Mouse (Mus musculus) CH12.LX (cell line): ENCODE results near the gene Notch1. TPM values are rescaled to one million over a fixed set of nuclear protein-coding genes. Genes with fewer than 3 reads are reported as not detected.

Experiments
- DNase-seq: peaks from one replicate; pipeline ENCODE4 v3.0.0-alpha.2; 2013; ENCODE audit errors: extremely low read depth
- H3K27ac ChIP-seq: 2 replicates; pipeline ENCODE4 v1.5.1; 2012; ENCODE audit warnings: low read depth, mild to moderate bottlenecking, control low read depth, moderate library complexity; ENCODE audit not compliant: insufficient read depth
- H3K27me3 ChIP-seq: replicated peaks from 2 replicates; pipeline ENCODE3; 2012; ENCODE audit warnings: inconsistent platforms
- H3K36me3 ChIP-seq, 2 experiments: replicated peaks in 1 of 2; 2 replicates each; pipeline versions ENCODE3 to v1.6.1; 2012; ENCODE audit warnings: inconsistent platforms in 1 of 2, low read length in 1 of 2, mild to moderate bottlenecking in 1 of 2, mixed read lengths in 1 of 2, moderate library complexity in 1 of 2; ENCODE audit not compliant: control insufficient read depth in 1 of 2, insufficient read depth in 1 of 2
- H3K4me1 ChIP-seq, 2 experiments: 2 replicates each; pipeline ENCODE4 v1.6.1; 2012; ENCODE audit warnings: inconsistent platforms in 1 of 2, moderate library complexity in 1 of 2; ENCODE audit not compliant: insufficient read depth in 2 of 2, control insufficient read depth in 1 of 2
- H3K4me2 ChIP-seq: 2 replicates; pipeline ENCODE4 v1.6.1; 2012; ENCODE audit warnings: low read depth, mild to moderate bottlenecking, control low read depth; ENCODE audit not compliant: poor library complexity, insufficient read depth, severe bottlenecking
- H3K4me3 ChIP-seq, 3 experiments: fragments of 150-350 bp in 1 of 3; sonication (generic) in 1 of 3; replicated peaks in 1 of 3; 2 replicates each; pipeline versions ENCODE3 to v1.5.1; 2011 to 2012; ENCODE audit warnings: low read depth in 2 of 3, low read length in 2 of 3, mild to moderate bottlenecking in 2 of 3, moderate library complexity in 2 of 3, control low read depth in 1 of 3, improper control_type of control experiment in 1 of 3, inconsistent platforms in 1 of 3, mixed read lengths in 1 of 3; ENCODE audit not compliant: poor library complexity in 1 of 3
- H3K79me2 ChIP-seq: replicated peaks from 2 replicates; pipeline ENCODE4 v1.6.1; 2012; ENCODE audit warnings: mild to moderate bottlenecking, moderate library complexity; ENCODE audit not compliant: control insufficient read depth, poor library complexity, insufficient read depth, severe bottlenecking; ENCODE audit errors: extremely low read depth
- H3K9ac ChIP-seq: 2 replicates; pipeline ENCODE4 v1.6.1; 2012; ENCODE audit warnings: low read depth, mild to moderate bottlenecking, control low read depth, moderate library complexity; ENCODE audit not compliant: insufficient read depth
- H3K9me3 ChIP-seq: replicated peaks from 2 replicates; pipeline ENCODE3; 2012; ENCODE audit warnings: low read length, inconsistent platforms, mixed read lengths
- BHLHE40 ChIP-seq: IDR thresholded peaks from 2 replicates; pipeline ENCODE4 v1.6.1; 2011; ENCODE audit warnings: mild to moderate bottlenecking, low read depth, low read length, improper control_type of control experiment
- CTCF ChIP-seq, 2 experiments: IDR thresholded peaks in 1 of 2; conservative IDR thresholded peaks in 1 of 2; 2 replicates each; pipeline ENCODE4 v1.5.1; 2011 to 2012; ENCODE audit warnings: low read depth in 2 of 2, low read length in 2 of 2, improper control_type of control experiment in 1 of 2, inconsistent platforms in 1 of 2, mild to moderate bottlenecking in 1 of 2, moderate library complexity in 1 of 2
- E2F4 ChIP-seq: IDR thresholded peaks from 2 replicates; pipeline ENCODE4 v1.6.1; 2011; ENCODE audit warnings: low read depth, low read length, improper control_type of control experiment; ENCODE audit not compliant: insufficient replicate concordance
- ELF1 ChIP-seq: IDR thresholded peaks from 2 replicates; pipeline ENCODE4 v1.6.1; 2014; ENCODE audit warnings: low read depth, mild to moderate bottlenecking, inconsistent platforms, low read length, improper control_type of control experiment
- EP300 ChIP-seq: IDR thresholded peaks from 2 replicates; pipeline ENCODE4 v1.6.1; 2011; ENCODE audit warnings: low read length, improper control_type of control experiment
- ETS1 ChIP-seq: conservative IDR thresholded peaks from 2 replicates; pipeline ENCODE4 v1.6.1; 2012; ENCODE audit warnings: low read depth, mild to moderate bottlenecking, inconsistent platforms, low read length, improper control_type of control experiment, moderate library complexity
- GABPA ChIP-seq: IDR thresholded peaks from 2 replicates; pipeline ENCODE4 v1.6.1; 2012; ENCODE audit warnings: low read depth, low read length, improper control_type of control experiment, inconsistent platforms; ENCODE audit not compliant: insufficient replicate concordance
- JUN ChIP-seq: IDR thresholded peaks from 2 replicates; pipeline ENCODE4 v1.6.1; 2011; ENCODE audit warnings: low read depth, mild to moderate bottlenecking, low read length, improper control_type of control experiment, moderate library complexity; ENCODE audit not compliant: insufficient read depth
- MAFK ChIP-seq: IDR thresholded peaks from 2 replicates; pipeline ENCODE4 v1.6.1; 2011; ENCODE audit warnings: low read length, improper control_type of control experiment; ENCODE audit not compliant: insufficient replicate concordance
- MAX ChIP-seq: IDR thresholded peaks from 2 replicates; pipeline ENCODE4 v1.6.1; 2011; ENCODE audit warnings: low read length, improper control_type of control experiment
- MAZ ChIP-seq: IDR thresholded peaks from 2 replicates; pipeline ENCODE4 v1.6.1; 2012; ENCODE audit warnings: low read depth, mild to moderate bottlenecking, inconsistent platforms, low read length, improper control_type of control experiment, moderate library complexity
- MXI1 ChIP-seq: IDR thresholded peaks from 2 replicates; pipeline ENCODE4 v1.6.1; 2011; ENCODE audit warnings: mild to moderate bottlenecking, low read depth, low read length, improper control_type of control experiment
- NRF1 ChIP-seq: IDR thresholded peaks from 2 replicates; pipeline ENCODE4 v1.6.1; 2014; ENCODE audit warnings: low read depth, mild to moderate bottlenecking, inconsistent platforms, low read length, improper control_type of control experiment, moderate library complexity
- PAX5 ChIP-seq: IDR thresholded peaks from 2 replicates; pipeline ENCODE4 v1.6.1; 2012; ENCODE audit warnings: low read length, inconsistent platforms, mixed read lengths
- POLR2A ChIP-seq: IDR thresholded peaks from 2 replicates; pipeline ENCODE4 v1.6.1; 2011; ENCODE audit warnings: low read depth, mild to moderate bottlenecking, improper control_type of control experiment, low read length
- RCOR1 ChIP-seq: conservative IDR thresholded peaks from 2 replicates; pipeline ENCODE4 v1.6.1; 2012; ENCODE audit warnings: low read depth, mild to moderate bottlenecking, inconsistent platforms, low read length, improper control_type of control experiment
- SMC3 ChIP-seq: IDR thresholded peaks from 2 replicates; pipeline ENCODE4 v1.6.1; 2011; ENCODE audit warnings: low read depth, low read length, improper control_type of control experiment
- TCF12 ChIP-seq: IDR thresholded peaks from 2 replicates; pipeline ENCODE4 v1.6.1; 2014; ENCODE audit warnings: low read depth, mild to moderate bottlenecking, inconsistent platforms, low read length, improper control_type of control experiment
- USF1 ChIP-seq: IDR thresholded peaks from 2 replicates; pipeline ENCODE4 v1.6.1; 2014; ENCODE audit warnings: low read depth, mild to moderate bottlenecking, inconsistent platforms, low read length, improper control_type of control experiment
- USF2 ChIP-seq: conservative IDR thresholded peaks from 2 replicates; pipeline ENCODE4 v1.6.1; 2011; ENCODE audit warnings: low read depth, low read length, improper control_type of control experiment
- ZC3H11A ChIP-seq: IDR thresholded peaks from 2 replicates; pipeline ENCODE4 v1.6.1; 2012; ENCODE audit warnings: low read depth, mild to moderate bottlenecking, inconsistent platforms, low read length, improper control_type of control experiment
- dilution Hi-C: fragments of 300-500 bp; cut with MboI; formaldehyde crosslinking; loops from 2 replicates; pipeline ENCODE4 v1.14.3; 2020; ENCODE audit warnings: low sequenced_read_pairs; ENCODE audit not compliant: extremely low pct_unique_long_range_greater_than_20kb, extremely low pct_ligation_motif_present
- in situ Hi-C: fragments of 300-500 bp; cut with MboI; formaldehyde crosslinking; loops from 3 replicates; pipeline ENCODE4 v1.14.3; 2019; ENCODE audit warnings: low sequenced_read_pairs, low pct_ligation_motif_present, low pct_unique_long_range_greater_than_20kb, mixed read lengths
- polyA plus RNA-seq: library from polyadenylated mRNA; unstranded; fragments of >175 nt; gene quantifications from 2 replicates; pipeline ENCODE4 v1.2.1, GENCODE M21; 2012; ENCODE audit warnings: low read depth; ENCODE audit not compliant: insufficient read length
- total RNA-seq, 2 experiments: library from RNA; depleted of rRNA; stranded (reverse); fragments of 300-350 nt in 1 of 2; fragments of >200 nt in 1 of 2; gene quantifications; 2 replicates each; pipeline ENCODE4 v1.2.3; 2012 to 2014

The Notch1 gene
- total and polyA plus RNA-seq, 3 experiments = 0.98 to 13.1 (median 3.8) TPM

DNA sequence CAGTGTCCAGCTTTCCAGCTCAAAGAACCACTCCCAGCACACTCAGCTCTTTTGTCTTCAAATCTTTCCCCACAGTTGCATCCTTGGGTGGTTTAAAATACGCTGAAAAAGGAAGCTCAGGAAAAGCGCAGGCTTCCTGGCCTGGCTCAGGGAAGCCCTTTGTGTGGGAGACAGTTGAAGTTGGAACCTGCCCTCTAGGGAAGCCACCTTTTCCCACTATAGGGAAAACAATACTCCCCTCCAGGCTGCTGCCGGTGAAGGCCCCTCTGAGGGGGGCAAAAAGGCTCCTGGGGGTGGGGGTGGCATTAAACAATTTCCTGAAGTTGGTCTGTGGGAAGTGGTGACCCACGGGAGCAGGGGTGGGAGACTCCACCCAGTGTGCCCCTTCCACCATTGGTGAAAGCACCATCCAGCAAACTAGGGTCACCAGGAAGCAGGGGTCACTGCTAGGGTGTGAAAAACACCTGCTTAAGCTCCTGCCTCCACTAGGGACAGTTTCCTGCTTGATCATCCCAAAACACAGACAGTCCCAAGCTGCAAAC is 25.6 kb downstream of the Notch1 start:
- Histone ChIP-seq H3K9ac (no peak overlapping the region), H3K4me1 (peaks cover 64 to 74% of the 10 kb centered on the region in 2 experiments), H3K79me2 (peaks cover 14% of the 10 kb centered on the region)

GRCm38 (mm10) chr2:26488535-26489135 is 27.8 kb downstream of the Notch1 start:
- TF ChIP-seq USF1 (no peak), MAFK (no peak), BHLHE40 (no peak)
- peaks cover 71 to 84% of the 10 kb centered on the region in 2 experiments for H3K4me1 ChIP-seq
- dilution Hi-C loops = no loop called here

More for the DNA sequence above, 25.6 kb downstream of the Notch1 start:
- Histone ChIP-seq H3K4me3 (no peak overlapping the region), H3K27ac (no peak overlapping the region), H3K27me3 (no peaks in the 10 kb centered on the region), H3K4me2 (no peak overlapping the region), H3K9me3 (no peaks in the 10 kb centered on the region), H3K36me3 (peaks cover 5 to 16% of the 10 kb centered on the region in 2 experiments)
- TF ChIP-seq USF2 = no peak
- no peak for TF ChIP-seq ETS1
- no peak for TF ChIP-seq JUN
- no peak for TF ChIP-seq SMC3
- TF ChIP-seq MAZ = no peak
- no peak for TF ChIP-seq POLR2A
- TF ChIP-seq NRF1 = no peak
- TF ChIP-seq ELF1 = no peak
- no peak for TF ChIP-seq MAX
- TF ChIP-seq RCOR1 = no peak
- TF ChIP-seq ZC3H11A = no peak
- TF ChIP-seq E2F4 = no peak
- no peak for TF ChIP-seq PAX5
- no peak for TF ChIP-seq BHLHE40
- TF ChIP-seq USF1 = no peak
- no peak for TF ChIP-seq TCF12
- no peak for TF ChIP-seq CTCF (conservative IDR thresholded peaks at IDR 0.05 in 1 of 2, IDR thresholded peaks at IDR 0.05 in 1 of 2; ENCODE audit: low read depth in 2 of 2, low read length in 2 of 2)
- TF ChIP-seq MXI1 = no peak
- no peak for TF ChIP-seq GABPA
- no peak for TF ChIP-seq EP300
- in situ Hi-C loops = no loop called here
- dilution Hi-C loops = no loop called here
- DNase-seq = no peak

More at GRCm38 (mm10) chr2:26488535-26489135, 27.8 kb downstream of the Notch1 start:
- DNase-seq = no peak
- peaks cover 11 to 18% of the 10 kb centered on the region in 2 experiments for H3K36me3 ChIP-seq
- H3K4me3 ChIP-seq = no peak overlapping the region
- no peaks in the 10 kb centered on the region for H3K9me3 ChIP-seq
- H3K79me2 ChIP-seq = peaks cover 16% of the 10 kb centered on the region
- H3K27ac ChIP-seq = no peak overlapping the region
- in situ Hi-C loops = no loop called here
- no peak overlapping the region for H3K4me2 ChIP-seq
- H3K27me3 ChIP-seq = no peaks in the 10 kb centered on the region
- H3K9ac ChIP-seq = no peak overlapping the region
